Mouse (Mus musculus): ENCODE measurements around the gene Ly6f. TPM values are rescaled to one million over a fixed set of nuclear protein-coding genes. Genes with fewer than 3 reads are reported as not detected.

The Ly6f gene
- polyA plus RNA-seq (2015; fragmentation: Illumina TruSeq; extraction: RNeasy Lipid Tissue Mini Kit (QIAGEN cat#74804); ENCODE audit: insufficient read depth, low replicate concordance), result not detected

GRCm38 (mm10) chr15:75268121-75268520 is at the start of gene Ly6f:
Ly6f (plus strand) TSS chr15:75268421.

Other genes starting within 250 kb of the Ly6f start
- 125 TPM for gene Ly6c1, start 219.6 kb upstream of the Ly6f start, polyA plus RNA-seq (2015; fragmentation: Illumina TruSeq; extraction: RNeasy Lipid Tissue Mini Kit (QIAGEN cat#74804); ENCODE audit: insufficient read depth, low replicate concordance)
- 152 TPM for gene Ly6c2, start 156.5 kb upstream of the Ly6f start, polyA plus RNA-seq (2015; fragmentation: Illumina TruSeq; extraction: RNeasy Lipid Tissue Mini Kit (QIAGEN cat#74804); ENCODE audit: insufficient read depth, low replicate concordance)
- gene Ly6g, start 113.2 kb upstream of the Ly6f start, polyA plus RNA-seq (2015; fragmentation: Illumina TruSeq; extraction: RNeasy Lipid Tissue Mini Kit (QIAGEN cat#74804); ENCODE audit: insufficient read depth, low replicate concordance), result 2.2 TPM
- not detected for gene BC025446, start 52.0 kb upstream of the Ly6f start, polyA plus RNA-seq (2015; fragmentation: Illumina TruSeq; extraction: RNeasy Lipid Tissue Mini Kit (QIAGEN cat#74804); ENCODE audit: insufficient read depth, low replicate concordance)